Mouse (Mus musculus): ENCODE data around the gene Klk1b1. TPM values are rescaled to one million over a fixed set of nuclear protein-coding genes. Genes with fewer than 3 reads are reported as not detected.
"Not testable (repeated sequence)": the region's sequence is repeated elsewhere in the genome, so short reads cannot be mapped to it uniquely, and the experiment has no call there.

Gene Klk1b1
- total RNA-seq, 2 experiments from 2014 or later: not detected

DNA sequence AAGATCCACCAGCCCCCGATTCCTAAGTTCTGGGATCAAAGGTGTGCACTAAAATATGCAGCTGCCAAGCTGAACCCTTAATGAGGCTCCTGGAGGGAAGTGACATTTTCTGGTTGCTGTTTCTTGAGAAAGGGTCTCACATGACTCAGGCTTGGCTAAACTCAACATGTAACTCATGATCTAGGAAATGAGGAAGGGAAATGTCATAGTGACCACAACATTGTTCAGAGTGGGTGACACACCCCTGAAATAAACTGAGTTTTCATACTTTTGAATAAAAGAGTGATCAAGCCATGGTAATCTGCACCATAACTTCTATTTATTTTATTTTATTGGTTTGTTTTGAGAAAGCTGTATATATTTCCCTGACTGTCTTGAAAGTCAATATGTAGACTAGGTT, 28.3 kb downstream of the Klk1b1 start:
- peak; percentile 89 for ATAC-seq (replicated peaks; ENCODE audit: poor library complexity, severe bottlenecking)

DNA sequence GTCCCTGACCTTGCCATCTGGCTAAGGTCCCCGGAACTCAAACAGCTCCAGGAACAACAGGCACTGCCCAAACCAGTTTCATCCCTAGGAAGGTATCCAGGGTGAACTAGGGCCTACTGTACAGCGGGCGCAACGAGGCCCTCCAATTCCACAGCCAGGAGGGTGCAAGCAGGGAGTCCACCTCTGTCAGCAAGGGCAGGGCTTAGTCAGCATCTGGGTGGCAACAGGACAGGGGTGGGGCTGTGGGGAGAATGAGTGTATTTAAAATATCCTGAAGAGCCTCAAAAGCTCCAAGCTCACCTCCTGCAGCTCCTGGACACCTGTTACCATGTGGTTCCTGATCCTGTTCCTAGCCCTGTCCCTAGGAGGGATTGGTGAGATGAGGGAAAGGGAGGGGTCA, 29.0 kb downstream of the Klk1b1 start, which contains the start of gene Klk1b11:
Klk1b11 (plus strand) TSS at position 301 of the 400 bp plus-strand sequence.
- not testable (repeated sequence) for ATAC-seq (replicated peaks; ENCODE audit: poor library complexity, severe bottlenecking)

DNA sequence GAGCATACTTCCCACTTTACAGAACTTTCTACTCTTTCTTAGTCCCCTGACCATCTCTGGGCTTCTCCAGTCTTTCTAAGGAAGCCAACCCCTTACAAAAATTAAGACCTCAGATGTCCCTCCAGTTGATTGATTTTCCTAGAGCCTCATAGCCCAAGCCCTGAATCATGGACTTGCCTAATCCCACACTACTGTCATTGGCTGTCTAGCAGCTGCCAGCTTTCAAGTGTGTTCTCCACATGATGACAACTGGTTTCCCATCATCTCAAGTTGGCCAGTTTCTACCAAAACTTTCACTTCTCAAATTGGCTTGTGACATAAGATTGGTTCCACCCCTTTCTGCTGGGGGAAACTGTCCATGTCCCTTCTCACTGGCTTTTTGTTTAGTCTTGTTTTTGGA, 38.3 kb downstream of the Klk1b1 start:
- peak; percentile 95 for ATAC-seq (replicated peaks; ENCODE audit: poor library complexity, severe bottlenecking)

DNA sequence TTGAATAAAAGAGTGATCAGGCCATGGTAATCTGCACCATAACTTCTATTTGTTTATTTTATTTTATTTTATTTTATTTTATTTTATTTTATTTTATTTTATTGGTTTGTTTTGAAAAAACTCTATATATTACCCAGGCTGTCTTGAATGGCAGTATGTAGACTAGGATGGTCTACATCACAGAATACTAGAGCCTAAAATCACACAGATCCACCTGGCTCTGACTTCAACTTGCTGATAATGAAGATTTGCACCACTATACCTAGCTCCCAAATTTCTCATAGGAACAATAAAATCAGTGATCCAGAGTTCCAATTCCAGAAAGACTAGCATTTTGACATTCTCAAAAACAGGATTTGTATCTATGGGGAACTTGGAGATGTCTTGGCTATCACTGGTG, 45.3 kb downstream of the Klk1b1 start, which contains the start of gene Klk1b26:
Klk1b26 (plus strand) TSS at position 301 of the 400 bp plus-strand sequence.
- not testable (repeated sequence) for ATAC-seq (replicated peaks; ENCODE audit: poor library complexity, severe bottlenecking)

DNA sequence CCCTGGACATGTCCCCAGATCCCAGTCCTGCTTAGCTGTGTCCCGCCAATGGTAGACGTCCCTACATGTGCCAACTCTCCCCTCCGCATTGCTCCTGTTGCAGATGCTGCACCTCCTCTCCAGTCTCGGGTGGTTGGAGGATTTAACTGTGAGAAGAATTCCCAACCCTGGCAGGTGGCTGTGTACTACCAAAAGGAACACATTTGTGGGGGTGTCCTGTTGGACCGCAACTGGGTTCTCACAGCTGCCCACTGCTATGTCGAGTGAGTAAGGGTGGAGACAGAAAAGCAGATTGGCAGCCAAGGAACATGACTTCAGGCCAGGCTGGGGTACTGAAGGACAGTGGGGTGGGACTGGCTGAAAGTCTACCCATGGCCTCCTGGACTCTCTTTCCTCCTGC, 48.1 kb downstream of the Klk1b1 start:
- not testable (repeated sequence) for ATAC-seq (replicated peaks; ENCODE audit: poor library complexity, severe bottlenecking)

DNA sequence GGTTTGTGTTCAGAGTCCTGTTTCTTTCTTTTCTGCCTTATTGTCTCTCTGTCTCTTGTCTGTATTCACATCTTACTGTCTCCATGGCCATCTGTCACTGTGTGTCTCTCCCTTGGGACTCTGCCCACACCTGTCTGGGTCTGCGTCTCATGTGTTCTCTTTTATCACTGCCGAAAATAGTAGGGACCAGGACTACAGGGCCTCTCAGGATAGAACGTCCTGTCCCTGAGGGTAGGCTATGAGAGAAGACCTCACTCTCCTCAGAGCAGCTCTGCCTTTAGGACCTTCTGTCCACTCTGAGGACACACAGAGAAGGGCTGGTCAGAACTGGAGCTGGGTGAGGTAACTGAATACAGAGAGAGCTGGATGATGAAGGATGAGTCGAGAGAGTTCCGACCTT, 48.5 kb downstream of the Klk1b1 start:
- ATAC-seq (replicated peaks; ENCODE audit: poor library complexity, severe bottlenecking): no peak

Other genes with a start within 250 kb of the Klk1b1 start
- gene Klk12, start 197.9 kb upstream of the Klk1b1 start, total RNA-seq (2014; fragmentation: Nextera tagmentation): not detected in 2 replicates
- gene Klk12, start 197.9 kb upstream of the Klk1b1 start, total RNA-seq (2017): not detected in 2 replicates
- not detected in 2 replicates for gene Klk11, start 192.1 kb upstream of the Klk1b1 start, total RNA-seq (2014; fragmentation: Nextera tagmentation)
- not detected in 2 replicates for gene Klk11, start 192.1 kb upstream of the Klk1b1 start, total RNA-seq (2017)
- gene Klk10, start 185.7 kb upstream of the Klk1b1 start, total RNA-seq (2014; fragmentation: Nextera tagmentation): not detected in 2 replicates
- gene Klk10, start 185.7 kb upstream of the Klk1b1 start, total RNA-seq (2017): not detected in 2 replicates
- gene Klk9, start 174.9 kb upstream of the Klk1b1 start, total RNA-seq (2014; fragmentation: Nextera tagmentation): not detected in 2 replicates
- gene Klk9, start 174.9 kb upstream of the Klk1b1 start, total RNA-seq (2017): not detected in 2 replicates
- 19.5 and 25.4 TPM in 2 replicates for gene Klk8, start 169.2 kb upstream of the Klk1b1 start, total RNA-seq (2014; fragmentation: Nextera tagmentation)
- 10.8 and 11.1 TPM in 2 replicates for gene Klk8, start 169.2 kb upstream of the Klk1b1 start, total RNA-seq (2017)
- not detected in 2 replicates for gene Klk7, start 155.5 kb upstream of the Klk1b1 start, total RNA-seq (2014; fragmentation: Nextera tagmentation)
- gene Klk7, start 155.5 kb upstream of the Klk1b1 start, total RNA-seq (2017): not detected in 2 replicates
- gene Klk6, start 142.3 kb upstream of the Klk1b1 start, total RNA-seq (2014; fragmentation: Nextera tagmentation): not detected in 2 replicates
- not detected in 2 replicates for gene Klk6, start 142.3 kb upstream of the Klk1b1 start, total RNA-seq (2017)
- gene Klk5, start 124.8 kb upstream of the Klk1b1 start, total RNA-seq (2014; fragmentation: Nextera tagmentation): not detected in 2 replicates
- gene Klk5, start 124.8 kb upstream of the Klk1b1 start, total RNA-seq (2017): not detected in 2 replicates
- not detected in 2 replicates for gene Klk4, start 85.6 kb upstream of the Klk1b1 start, total RNA-seq (2014; fragmentation: Nextera tagmentation)
- gene Klk4, start 85.6 kb upstream of the Klk1b1 start, total RNA-seq (2017): not detected in 2 replicates
- gene Klk15, start 33.0 kb upstream of the Klk1b1 start, total RNA-seq (2014; fragmentation: Nextera tagmentation): not detected in 2 replicates
- not detected in 2 replicates for gene Klk15, start 33.0 kb upstream of the Klk1b1 start, total RNA-seq (2017)
- gene Klk1b8, start 16.1 kb upstream of the Klk1b1 start, total RNA-seq (2014; fragmentation: Nextera tagmentation): not detected in 2 replicates
- gene Klk1b8, start 16.1 kb upstream of the Klk1b1 start, total RNA-seq (2017): not detected in 2 replicates
- not detected in 2 replicates for gene Klk1b9, start 9.3 kb downstream of the Klk1b1 start, total RNA-seq (2014; fragmentation: Nextera tagmentation)
- gene Klk1b9, start 9.3 kb downstream of the Klk1b1 start, total RNA-seq (2017): not detected in 2 replicates
- gene Klk1b11, start 29.1 kb downstream of the Klk1b1 start, total RNA-seq (2014; fragmentation: Nextera tagmentation): not detected in 2 replicates
- not detected in 2 replicates for gene Klk1b11, start 29.1 kb downstream of the Klk1b1 start, total RNA-seq (2017)
- not detected in 2 replicates for gene Klk1b26, start 45.4 kb downstream of the Klk1b1 start, total RNA-seq (2014; fragmentation: Nextera tagmentation)
- not detected in 2 replicates for gene Klk1b26, start 45.4 kb downstream of the Klk1b1 start, total RNA-seq (2017)
- not detected in 2 replicates for gene Klk1b27, start 85.5 kb downstream of the Klk1b1 start, total RNA-seq (2014; fragmentation: Nextera tagmentation)
- not detected in 2 replicates for gene Klk1b27, start 85.5 kb downstream of the Klk1b1 start, total RNA-seq (2017)
- gene Klk1b21, start 135.6 kb downstream of the Klk1b1 start, total RNA-seq (2014; fragmentation: Nextera tagmentation): not detected in 2 replicates
- not detected in 2 replicates for gene Klk1b21, start 135.6 kb downstream of the Klk1b1 start, total RNA-seq (2017)
- gene Klk1b22, start 145.9 kb downstream of the Klk1b1 start, total RNA-seq (2014; fragmentation: Nextera tagmentation): not detected in 2 replicates
- not detected in 2 replicates for gene Klk1b22, start 145.9 kb downstream of the Klk1b1 start, total RNA-seq (2017)
- not detected in 2 replicates for gene Klk1b16, start 170.0 kb downstream of the Klk1b1 start, total RNA-seq (2014; fragmentation: Nextera tagmentation)
- not detected in 2 replicates for gene Klk1b16, start 170.0 kb downstream of the Klk1b1 start, total RNA-seq (2017)
- not detected in 2 replicates for gene Klk1b24, start 221.5 kb downstream of the Klk1b1 start, total RNA-seq (2014; fragmentation: Nextera tagmentation)
- gene Klk1b24, start 221.5 kb downstream of the Klk1b1 start, total RNA-seq (2017): not detected in 2 replicates
- not detected in 2 replicates for gene Klk1b3, start 231.4 kb downstream of the Klk1b1 start, total RNA-seq (2014; fragmentation: Nextera tagmentation)
- gene Klk1b3, start 231.4 kb downstream of the Klk1b1 start, total RNA-seq (2017): not detected in 2 replicates
- not detected in 2 replicates for gene Klk1b4, start 240.7 kb downstream of the Klk1b1 start, total RNA-seq (2014; fragmentation: Nextera tagmentation)
- not detected in 2 replicates for gene Klk1b4, start 240.7 kb downstream of the Klk1b1 start, total RNA-seq (2017)
- not detected in 2 replicates for gene Klk1b5, start 249.2 kb downstream of the Klk1b1 start, total RNA-seq (2014; fragmentation: Nextera tagmentation)
- gene Klk1b5, start 249.2 kb downstream of the Klk1b1 start, total RNA-seq (2017): not detected in 2 replicates